Mouse (Mus musculus) cerebellum, postnatal 14 days (tissue): ENCODE measurements around the gene Trappc6b.
"Not testable (repeated sequence)": the region's sequence is repeated elsewhere in the genome, so short reads cannot be mapped to it uniquely, and the experiment has no call there.

Experiments used
- DNase-seq, 2 experiments: peaks; one replicate each; pipeline ENCODE4 v3.0.0; 2021; ENCODE audit warnings: mixed read lengths in 2 of 2

Gene Trappc6b

DNA sequence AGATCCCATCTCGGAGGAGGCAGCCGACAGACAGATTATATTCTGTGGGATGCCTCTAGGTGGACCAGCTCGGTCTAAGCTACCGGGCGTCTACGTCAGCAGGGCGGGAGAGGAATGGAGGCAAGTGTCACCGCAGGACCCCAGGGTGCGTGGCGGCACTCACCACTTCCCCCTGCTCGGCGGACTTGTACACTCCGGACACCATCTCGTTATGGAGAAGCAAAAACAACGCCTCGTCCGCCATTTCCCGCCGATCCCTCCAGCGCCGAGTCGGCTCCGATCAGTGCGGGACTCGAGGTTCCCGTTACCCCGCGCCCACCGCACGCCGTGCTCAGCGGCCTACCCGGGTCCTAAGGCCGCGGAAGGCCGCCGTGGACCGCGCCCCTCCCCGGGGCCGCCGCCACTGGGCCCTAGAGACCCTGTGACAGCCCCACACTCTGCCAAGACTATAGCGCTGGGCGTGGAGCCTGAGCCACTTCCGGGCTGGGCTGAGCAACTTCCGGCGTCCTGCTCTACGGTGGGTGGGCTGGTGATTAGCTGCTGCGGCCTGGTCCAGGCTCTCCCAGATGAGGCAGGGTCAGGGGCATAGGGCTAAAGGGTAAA is at the start of gene Trappc6b:
TSS of gene Trappc6b (minus strand) at position 480 of the 603 bp plus-strand sequence.
- peak; percentile 87 to 88 for DNase-seq

DNA sequence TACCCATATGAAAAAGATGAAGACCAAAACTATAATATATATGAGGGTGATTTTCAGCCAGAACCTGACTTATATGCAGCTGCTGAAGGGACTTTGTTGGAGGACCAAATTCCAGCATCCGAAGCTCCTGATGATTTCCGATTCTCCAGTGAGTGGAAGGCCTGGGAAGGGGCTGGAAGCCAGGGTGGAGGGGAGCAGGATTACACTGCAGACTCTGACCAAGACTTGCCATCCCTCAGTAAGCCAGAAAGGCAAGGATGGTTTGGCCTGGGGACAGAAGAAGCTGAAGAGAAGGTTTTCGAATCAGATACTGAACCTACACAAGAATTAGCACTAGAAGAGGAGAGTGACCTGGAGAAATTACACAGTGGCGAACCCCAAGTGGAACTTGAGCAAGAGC is 46.7 kb upstream of the Trappc6b start:
- DNase-seq, result no peak

DNA sequence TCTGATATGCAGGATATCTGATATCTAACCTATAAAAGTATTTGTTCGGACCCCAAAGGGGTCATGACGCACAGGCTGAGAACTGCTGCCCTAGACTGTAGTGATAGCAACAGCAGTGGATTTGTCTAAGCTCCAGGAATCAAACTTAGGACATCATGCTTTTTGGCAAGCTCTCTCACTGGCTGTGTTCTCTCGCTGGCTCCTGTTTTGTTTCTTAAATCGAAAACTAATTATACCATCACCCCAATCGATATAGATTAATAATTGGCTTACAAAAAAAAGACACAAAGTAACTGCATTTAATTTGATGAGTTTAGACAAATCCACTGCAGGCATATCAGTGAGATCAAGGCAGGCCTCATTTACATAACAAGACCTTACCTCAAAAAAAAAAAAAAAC is 45.2 kb upstream of the Trappc6b start:
- no peak for DNase-seq

DNA sequence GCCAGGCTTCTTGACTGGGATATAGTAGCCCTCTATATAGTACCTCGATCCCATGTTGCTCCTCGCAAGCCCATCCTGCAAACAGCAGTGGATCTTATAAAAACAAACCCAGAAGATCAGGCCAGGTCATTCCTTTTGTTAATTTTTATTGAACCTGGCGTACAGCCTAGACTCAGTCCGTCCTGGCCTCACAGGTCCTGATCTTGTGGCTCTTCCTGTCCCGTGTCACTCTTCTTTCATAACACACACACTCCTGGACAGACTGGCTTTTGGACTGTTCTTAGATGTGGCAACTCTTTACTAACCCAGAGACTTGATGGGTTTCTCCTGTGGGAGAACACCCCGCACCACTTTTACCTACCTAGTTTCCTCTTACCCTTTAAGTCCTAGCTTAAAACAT is 44.6 kb upstream of the Trappc6b start:
- no peak for DNase-seq

DNA sequence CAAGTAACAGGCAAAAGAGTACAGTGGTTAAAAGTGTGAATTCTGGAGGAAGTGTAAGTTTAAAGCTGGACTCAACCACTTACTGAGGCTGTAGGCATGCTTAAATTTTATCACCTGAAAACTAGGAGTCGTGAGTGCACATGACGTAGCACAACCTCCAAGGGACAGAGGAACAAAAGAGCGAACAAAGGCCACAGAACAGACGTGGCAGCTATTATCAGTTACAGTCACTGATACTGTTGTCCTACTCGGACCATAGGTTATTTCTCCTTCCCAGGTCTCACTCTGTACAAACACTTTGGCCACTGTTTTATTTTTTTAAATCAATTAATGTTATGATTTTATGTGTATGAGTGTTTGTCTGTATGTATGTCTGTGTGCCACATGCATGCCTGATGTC is 43.5 kb upstream of the Trappc6b start:
- no peak for DNase-seq

- no peak for DNase-seq
Measured at GRCm38 (mm10) chr12:59095104-59096025, 34.1 kb upstream of the Trappc6b start, which contains the start of gene Mia2. TSS of gene Mia2 (plus strand) at chr12:59095799.

DNA sequence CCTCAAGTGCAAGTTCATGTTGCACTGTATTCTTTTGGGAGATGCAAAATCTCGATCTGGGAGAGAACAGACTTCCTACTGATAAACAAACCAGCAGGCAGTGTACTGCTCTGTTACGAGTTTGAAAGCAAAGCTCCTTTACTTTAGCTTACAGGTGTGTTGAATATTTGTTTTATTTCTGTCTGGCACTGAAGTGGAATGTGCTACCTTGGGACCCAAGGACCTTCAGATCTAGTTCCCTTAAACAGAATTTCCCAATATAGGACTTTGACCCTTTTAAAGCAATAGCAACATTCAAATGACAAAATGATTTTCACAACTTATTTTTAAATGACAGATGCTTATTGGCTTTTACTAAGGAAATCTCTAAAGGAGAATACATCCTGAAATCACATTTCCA is 32.3 kb upstream of the Trappc6b start:
- DNase-seq, result no peak

DNA sequence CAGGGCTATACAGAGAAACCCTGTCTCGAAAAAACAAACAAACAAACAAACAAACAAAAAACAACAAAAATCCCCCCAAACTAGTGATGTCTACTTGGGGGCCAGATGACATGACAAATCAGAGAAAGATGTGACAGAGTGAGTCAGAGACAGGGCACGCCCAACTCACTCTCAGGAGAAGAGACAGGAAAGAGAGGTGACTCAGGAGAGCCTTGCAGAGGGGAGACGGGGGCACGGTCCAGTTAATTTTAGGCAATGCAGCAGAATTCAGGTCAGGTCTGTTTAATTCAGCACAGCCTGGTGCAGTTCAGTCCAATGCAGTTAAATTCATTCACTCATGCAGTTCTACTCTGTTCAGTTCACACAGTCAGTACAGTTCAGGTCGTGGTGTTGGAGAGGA is 24.9 kb upstream of the Trappc6b start:
- DNase-seq, result no peak

GRCm38 (mm10) chr12:59084446-59084845 is 23.2 kb upstream of the Trappc6b start:
- no peak for DNase-seq

DNA sequence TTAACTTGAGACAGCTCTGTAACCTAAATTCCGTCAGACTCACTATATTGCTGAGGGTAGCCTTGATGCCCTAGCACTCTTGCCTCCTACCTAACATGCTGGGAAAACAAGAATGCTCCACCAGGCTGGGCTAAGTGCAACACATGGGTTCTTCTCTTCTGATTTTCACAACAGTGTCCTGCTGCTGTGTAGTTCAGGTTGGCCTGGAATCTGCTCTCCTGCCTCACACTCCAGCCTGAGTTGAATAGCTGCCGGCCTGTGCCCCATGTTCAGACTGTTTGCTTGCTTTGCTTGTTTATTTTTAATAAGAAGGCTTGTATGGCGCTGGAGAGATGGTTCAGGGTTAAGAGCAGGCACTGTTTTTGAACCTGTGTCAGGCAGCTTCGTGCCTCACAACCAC is 19.2 kb upstream of the Trappc6b start:
- DNase-seq, result no peak

- no peak for DNase-seq
Measured at GRCm38 (mm10) chr12:59077883-59078282, 16.6 kb upstream of the Trappc6b start.

- no peak for DNase-seq
Measured at GRCm38 (mm10) chr12:59076996-59077395, 15.7 kb upstream of the Trappc6b start.

- DNase-seq, result no peak
Measured at GRCm38 (mm10) chr12:59074052-59074451, 12.8 kb upstream of the Trappc6b start.

DNA sequence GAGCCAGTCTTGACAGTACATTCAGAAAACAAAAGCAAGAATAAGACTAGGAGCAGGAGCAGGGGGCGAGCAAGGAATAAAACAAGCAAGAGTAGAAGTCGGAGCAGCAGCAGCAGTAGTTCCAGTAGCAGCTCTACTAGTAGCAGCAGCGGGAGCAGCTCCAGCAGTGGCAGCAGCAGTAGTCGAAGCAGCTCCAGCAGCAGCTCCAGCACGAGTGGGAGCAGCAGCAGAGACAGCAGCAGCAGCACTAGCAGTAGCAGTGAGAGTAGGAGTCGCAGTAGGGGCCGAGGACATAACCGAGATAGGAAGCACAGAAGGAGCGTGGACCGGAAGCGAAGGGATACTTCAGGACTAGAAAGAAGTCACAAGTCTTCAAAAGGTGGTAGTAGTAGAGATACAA is 11.0 kb upstream of the Trappc6b start:
- no peak for DNase-seq

DNA sequence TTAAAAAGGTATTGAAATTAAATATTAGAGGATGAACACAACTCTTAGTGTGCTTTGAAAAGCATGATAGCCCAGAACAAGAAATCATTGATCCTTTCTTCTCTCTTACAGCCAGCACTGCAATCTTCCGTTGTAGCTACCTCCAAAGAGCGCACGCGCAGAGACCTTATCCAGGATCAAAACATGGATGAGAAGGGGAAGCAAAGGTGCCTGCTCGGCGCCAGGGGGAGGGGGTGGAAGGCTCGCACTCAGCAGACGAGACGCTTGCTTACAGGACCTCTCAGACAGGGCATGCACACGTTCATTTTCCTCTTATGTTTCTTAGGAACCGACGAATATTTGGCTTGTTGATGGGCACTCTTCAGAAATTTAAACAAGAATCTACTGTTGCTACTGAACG is 7.5 kb upstream of the Trappc6b start:
- no peak for DNase-seq

DNA sequence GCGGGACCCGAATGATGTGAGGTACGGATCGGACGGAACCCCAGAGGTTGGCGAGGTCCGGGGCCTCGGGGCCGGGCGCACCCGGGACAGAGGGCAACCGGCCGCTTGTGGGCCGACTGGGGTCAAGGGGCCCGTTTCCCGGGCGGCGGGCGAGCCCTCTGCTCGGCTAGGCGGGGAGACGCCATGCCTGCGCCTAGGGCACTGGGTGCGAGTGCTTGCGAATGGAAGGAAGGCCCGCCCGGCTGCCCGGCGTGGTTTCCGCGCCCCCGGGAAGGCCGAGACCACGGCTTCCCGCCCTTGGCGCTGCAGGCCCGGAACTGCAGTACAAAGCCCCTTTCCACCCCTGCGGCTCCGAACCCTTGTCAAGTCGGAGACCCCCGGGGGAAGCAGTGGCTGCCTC is 5.8 kb upstream of the Trappc6b start:
- DNase-seq, result peak in 1 of 2 experiments; percentile 58

DNA sequence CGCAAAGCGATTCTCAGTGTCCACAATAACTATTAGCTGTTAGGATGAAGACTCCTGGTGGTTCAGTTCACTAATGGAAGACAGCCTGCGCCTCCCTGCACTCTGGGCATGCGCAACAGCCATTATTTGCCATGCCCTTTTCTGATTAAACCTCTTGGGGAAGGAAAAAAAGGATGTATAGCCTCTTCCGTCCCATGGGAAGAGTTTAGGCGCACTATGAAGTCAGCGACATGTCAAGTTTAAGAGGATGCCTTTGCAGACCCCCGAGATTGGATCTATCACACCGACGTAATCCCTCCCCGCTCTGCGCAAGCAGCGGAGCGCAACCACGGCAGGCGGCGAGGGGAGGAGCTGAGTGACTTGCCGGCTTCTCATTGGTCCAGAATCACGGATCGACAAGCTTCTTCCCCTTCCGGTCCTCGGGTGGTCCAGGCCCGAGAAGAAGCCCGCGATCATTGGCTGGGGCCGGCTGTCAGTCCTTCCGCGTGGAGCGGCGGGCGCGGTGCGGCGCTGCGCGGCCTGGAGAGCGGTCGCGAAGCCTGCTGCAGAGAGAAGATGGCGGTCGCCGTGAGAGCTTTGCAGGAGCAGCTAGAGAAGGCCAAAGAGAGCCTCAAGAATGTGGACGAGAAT is 5.3 kb upstream of the Trappc6b start, which contains the start of gene Pnn:
TSS of gene Pnn (plus strand) at position 437 of the 630 bp plus-strand sequence.
- DNase-seq, result peak; percentile 96 to 98

DNA sequence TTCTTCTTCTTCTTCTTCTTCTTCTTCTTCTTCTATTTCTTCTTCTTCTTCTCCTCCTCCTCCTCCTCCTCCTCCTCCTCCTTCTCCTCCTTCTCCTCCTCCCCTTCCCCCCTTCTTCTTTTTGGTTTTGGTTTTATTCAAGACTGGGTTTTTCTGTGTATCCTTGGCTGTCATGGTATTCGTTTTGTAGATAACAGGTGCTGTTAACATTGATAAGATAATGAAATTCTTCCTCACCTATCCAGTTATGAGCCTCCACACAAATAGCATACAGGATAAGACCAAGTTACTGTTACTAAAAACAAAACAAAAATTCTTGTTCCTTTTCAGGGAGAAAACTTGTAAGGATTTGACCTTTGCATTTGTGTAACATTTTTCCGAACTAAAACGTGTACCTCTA is 4.5 kb upstream of the Trappc6b start:
- no peak for DNase-seq

DNA sequence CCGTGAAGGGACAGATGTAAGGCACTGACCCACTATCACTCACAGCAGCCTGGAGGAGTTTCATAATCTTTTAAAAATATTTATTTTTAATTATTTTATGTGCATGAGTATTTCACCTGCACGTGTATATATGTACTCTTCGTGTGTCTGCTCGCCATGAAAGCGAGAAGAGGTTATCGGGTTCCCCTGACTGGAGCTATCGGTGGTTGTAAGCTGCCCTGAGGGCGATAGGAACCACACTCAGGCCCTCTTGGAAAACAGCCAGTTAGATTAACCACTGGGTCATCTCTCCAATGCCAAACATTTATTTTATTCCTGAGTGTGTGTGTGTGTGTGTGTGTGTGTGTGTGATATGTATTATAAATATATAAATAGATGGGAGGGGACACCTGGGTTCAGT is 3.6 kb upstream of the Trappc6b start:
- DNase-seq, result no peak

DNA sequence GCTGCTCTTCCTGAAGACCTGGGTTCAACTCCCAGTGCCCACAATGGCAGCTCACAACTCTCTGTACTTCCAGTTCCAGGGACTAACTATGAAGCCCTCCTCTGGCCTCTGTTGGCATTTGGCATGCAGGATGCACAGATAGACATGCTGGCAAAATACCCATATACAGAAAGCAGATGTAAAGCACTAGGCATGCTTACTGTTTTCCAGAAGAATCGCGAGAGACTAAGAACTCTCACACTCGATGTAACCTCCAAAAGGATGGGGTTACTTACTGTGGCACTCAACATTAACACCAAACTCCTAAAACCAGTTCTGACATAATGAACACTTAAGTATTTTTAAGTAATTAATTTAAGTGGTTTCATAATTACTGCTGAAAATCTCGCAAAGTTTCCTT is 950 bp downstream of the Trappc6b start:
- DNase-seq, result no peak

DNA sequence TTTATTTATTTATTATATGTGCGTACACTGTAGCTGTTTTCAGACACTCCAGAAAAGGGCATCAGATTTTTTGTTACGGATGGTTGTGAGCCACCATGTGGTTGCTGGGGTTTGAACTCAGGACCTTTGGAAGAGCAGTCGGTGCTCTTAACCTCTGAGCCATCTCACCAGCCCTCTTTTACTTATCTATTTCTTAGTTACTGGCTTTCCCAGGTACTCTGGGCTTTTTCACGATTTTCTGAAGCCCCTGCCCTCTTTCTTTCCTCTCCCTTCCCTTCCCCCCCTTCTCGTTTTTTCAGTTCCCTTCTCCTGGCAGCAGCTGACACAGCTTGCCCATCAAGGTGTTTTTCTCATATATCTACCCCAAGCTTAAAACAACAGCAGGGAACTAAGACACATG is 3.0 kb downstream of the Trappc6b start:
- DNase-seq, result not testable (repeated sequence)

DNA sequence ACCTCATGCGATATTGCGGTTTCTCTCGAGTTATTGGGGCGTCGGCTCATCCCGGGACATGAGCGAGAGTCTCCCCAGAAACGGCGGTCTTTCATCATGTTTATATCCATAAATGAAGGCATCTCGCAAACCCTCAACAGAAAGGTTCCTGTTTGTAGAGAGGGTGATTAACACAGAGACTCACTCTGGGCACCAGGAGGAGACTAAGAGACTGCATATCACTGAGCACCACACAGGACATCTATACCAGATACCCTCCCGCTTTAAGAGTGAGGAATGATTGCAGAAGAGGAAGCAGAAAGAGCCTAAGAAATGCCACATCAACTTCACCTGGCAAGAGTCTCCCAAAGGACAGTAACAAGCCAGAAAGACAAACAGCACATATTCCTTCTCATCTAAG is 5.0 kb downstream of the Trappc6b start:
- no peak for DNase-seq

DNA sequence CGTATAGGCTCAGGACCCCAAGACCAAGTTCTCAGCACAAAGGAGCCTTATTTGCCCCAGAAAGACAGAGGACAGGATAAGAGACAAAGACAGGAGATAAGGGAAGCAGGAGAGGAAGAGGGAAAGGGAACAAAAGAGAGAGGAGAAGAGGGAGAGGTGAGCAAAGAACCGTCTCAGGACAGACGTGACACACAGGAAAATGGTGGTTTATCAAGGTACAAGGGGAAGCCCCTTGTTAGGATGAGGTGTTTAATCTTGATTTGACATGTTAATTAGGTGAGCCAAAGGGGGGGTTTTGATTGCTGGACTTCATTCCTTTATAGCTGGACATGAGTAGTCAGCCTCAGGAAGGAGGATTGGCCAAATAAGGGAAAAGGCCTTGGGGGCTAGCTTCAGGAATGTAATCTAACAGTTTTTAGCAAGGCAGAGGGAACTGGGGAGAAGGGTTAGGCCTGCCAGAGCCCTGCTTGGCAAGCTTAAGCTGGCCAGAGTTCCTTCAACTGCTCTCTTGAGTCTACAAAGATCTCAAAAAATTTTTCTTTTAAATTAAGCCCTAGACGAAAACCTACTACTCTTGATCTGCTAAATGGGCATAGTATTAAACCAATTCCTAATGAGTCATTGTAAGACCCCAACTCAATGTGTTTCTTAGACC is 5.9 kb downstream of the Trappc6b start:
- no peak for DNase-seq
